Mouse (Mus musculus) ES-Bruce4 (cell line): ENCODE data around the gene A430078G23Rik. TPM values are rescaled to one million over a fixed set of nuclear protein-coding genes. Genes with fewer than 3 reads are reported as not detected.

ENCODE experiments used
- H3K27ac ChIP-seq: 2 replicates; pipeline ENCODE4 v1.5.1; 2012; ENCODE audit warnings: low read length, inconsistent platforms; ENCODE audit not compliant: insufficient read depth
- H3K27me3 ChIP-seq: 2 replicates; pipeline ENCODE4 v1.6.1; 2012; ENCODE audit warnings: mild to moderate bottlenecking, low read length, inconsistent platforms; ENCODE audit not compliant: control insufficient read depth, poor library complexity, insufficient read depth, severe bottlenecking
- H3K36me3 ChIP-seq: 2 replicates; pipeline ENCODE4 v1.6.1; 2012; ENCODE audit warnings: inconsistent platforms, mild to moderate bottlenecking, low read length, moderate library complexity; ENCODE audit not compliant: control insufficient read depth, poor library complexity, insufficient read depth, severe bottlenecking
- H3K4me1 ChIP-seq: one replicate; pipeline ENCODE4 v1.8.1; 2011; ENCODE audit warnings: low read length; ENCODE audit not compliant: control insufficient read depth, insufficient read depth
- H3K4me3 ChIP-seq: 2 replicates; pipeline ENCODE4 v1.5.1; 2011; ENCODE audit warnings: low read depth, mild to moderate bottlenecking, low read length
- H3K9ac ChIP-seq: 2 replicates; pipeline ENCODE4 v1.6.1; 2012; ENCODE audit warnings: low read depth, mild to moderate bottlenecking, inconsistent platforms; ENCODE audit not compliant: poor library complexity, severe bottlenecking
- H3K9me3 ChIP-seq: replicated peaks from 2 replicates; pipeline ENCODE4 v1.6.1; 2012; ENCODE audit warnings: mild to moderate bottlenecking, low read length, inconsistent platforms; ENCODE audit not compliant: control insufficient read depth, poor library complexity, insufficient read depth, severe bottlenecking
- CTCF ChIP-seq: IDR thresholded peaks from one replicate; pipeline ENCODE4 v1.8.1; 2011; ENCODE audit warnings: low read depth, low read length
- EP300 ChIP-seq: IDR thresholded peaks from 2 replicates; pipeline ENCODE4 v1.6.1; 2011; ENCODE audit warnings: low read depth, low read length; ENCODE audit not compliant: insufficient read depth
- POLR2A ChIP-seq: IDR thresholded peaks from one replicate; pipeline ENCODE4 v1.8.1; 2011; ENCODE audit warnings: low read length; ENCODE audit not compliant: insufficient read depth
- polyA plus RNA-seq: library from polyadenylated mRNA; stranded (reverse); fragments of >200 nt; gene quantifications from 2 replicates; pipeline ENCODE4 v1.2.4, GENCODE M21; 2011; ENCODE audit warnings: low read depth; ENCODE audit not compliant: missing spikeins, insufficient read depth, insufficient read length

Gene A430078G23Rik
- polyA plus RNA-seq, 1 experiment, result not detected

DNA sequence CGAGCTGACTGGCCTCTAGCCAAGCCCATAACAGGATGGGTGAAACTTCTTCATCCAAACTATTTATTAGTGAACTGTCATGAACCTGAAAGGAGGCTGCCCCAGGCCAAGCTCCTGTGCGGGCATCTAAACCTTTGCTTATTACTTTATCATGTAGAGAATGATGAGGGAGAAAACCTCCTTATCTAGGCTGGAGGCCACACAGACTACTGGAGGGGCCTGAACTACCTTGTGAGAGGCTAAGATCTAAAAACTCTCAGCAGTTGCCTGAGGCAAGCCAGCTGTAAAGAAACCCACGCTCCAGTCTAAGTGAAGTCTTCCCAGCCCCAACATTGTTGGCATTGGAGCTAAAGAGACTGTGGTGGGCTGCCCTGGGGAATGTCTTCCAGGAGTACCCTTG lies 54.2 kb downstream of the A430078G23Rik start:
- Histone ChIP-seq H3K4me3 (no peak overlapping the region), H3K4me1 (peaks cover 25% of the 10 kb centered on the region), H3K27ac (no peak overlapping the region), H3K27me3 (no peaks in the 10 kb centered on the region), H3K36me3 (peaks cover 31% of the 10 kb centered on the region), H3K9ac (no peak overlapping the region), H3K9me3 (no peaks in the 10 kb centered on the region)
- TF ChIP-seq CTCF, result no peak
- TF ChIP-seq POLR2A, result no peak
- TF ChIP-seq EP300, result no peak

DNA sequence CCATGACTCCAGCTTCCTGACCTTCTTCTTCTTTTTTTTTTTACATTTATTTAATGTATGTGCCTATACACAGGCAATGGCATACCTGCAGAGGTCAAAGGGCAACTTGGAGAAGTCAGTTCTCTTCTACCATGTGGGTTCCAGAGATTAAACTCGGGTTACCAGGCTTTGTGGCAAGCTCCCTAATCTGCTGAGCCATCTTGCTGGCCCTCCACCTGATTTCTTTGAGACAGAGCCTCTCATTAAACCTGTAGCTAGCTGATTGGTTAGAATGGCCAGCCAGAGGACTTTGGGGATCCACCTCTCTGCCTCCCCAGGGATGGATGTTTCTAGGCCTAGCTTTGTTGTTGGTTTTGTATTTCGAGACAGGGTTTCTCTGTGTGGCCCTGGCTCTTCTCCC lies 57.9 kb downstream of the A430078G23Rik start:
- Histone ChIP-seq H3K27ac (no peak overlapping the region), H3K9ac (no peak overlapping the region), H3K27me3 (no peaks in the 10 kb centered on the region), H3K36me3 (peaks cover 19% of the 10 kb centered on the region), H3K4me1 (peaks cover 29% of the 10 kb centered on the region), H3K4me3 (no peak overlapping the region), H3K9me3 (no peaks in the 10 kb centered on the region)
- TF ChIP-seq CTCF, result no peak
- no peak for TF ChIP-seq POLR2A
- TF ChIP-seq EP300, result no peak

DNA sequence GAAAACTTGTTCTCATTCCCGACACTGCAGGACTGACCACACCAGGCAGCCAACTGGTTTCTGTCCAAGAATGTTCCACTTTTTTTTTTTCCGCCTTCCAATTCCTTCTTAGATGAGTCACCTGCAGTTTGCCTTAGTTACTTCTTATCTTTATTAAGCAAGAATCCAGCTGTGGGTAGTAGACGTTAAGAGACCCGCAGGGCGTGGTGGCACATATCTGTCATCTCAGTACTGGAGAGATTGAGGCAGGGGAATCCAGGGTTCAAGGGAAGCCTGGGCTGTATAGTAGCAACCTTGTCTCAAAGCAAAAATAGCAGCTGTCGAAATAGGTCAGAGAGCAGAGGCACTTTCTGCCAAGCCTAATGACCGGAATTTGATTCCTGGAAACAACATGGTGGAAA lies 58.7 kb downstream of the A430078G23Rik start:
- TF ChIP-seq EP300, result no peak
- TF ChIP-seq POLR2A, result no peak
- TF ChIP-seq CTCF, result no peak
- no peaks in the 10 kb centered on the region for H3K9me3 ChIP-seq

DNA sequence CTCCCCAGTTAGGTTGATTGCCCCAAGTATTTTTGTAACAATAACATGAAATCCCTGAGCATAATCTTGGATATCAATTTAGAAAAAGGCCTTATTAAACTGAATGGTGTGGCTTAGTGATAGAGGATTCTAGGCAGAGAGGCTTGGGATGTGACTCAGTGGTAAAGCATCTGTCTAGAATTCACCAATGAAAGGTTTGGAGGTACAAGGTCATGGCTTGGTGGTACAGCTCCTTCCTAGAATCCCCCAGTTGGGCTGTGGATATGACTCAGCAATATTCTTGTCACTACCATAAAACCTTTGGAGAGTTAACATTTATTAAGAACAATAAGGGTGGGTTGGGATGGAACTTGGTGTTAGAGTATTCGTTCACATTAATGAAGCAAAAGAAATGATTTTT lies 59.6 kb downstream of the A430078G23Rik start:
- no peak overlapping the region for H3K27ac ChIP-seq
- H3K4me1 ChIP-seq, result peaks cover 26% of the 10 kb centered on the region
- peaks cover 14% of the 10 kb centered on the region for H3K36me3 ChIP-seq
- H3K4me3 ChIP-seq, result no peak overlapping the region
- no peak overlapping the region for H3K9ac ChIP-seq
- H3K27me3 ChIP-seq, result no peaks in the 10 kb centered on the region
- H3K9me3 ChIP-seq, result no peaks in the 10 kb centered on the region
- TF ChIP-seq CTCF (no peak), EP300 (no peak), POLR2A (no peak)

More for the DNA sequence above, 58.7 kb downstream of the A430078G23Rik start:
- Histone ChIP-seq H3K27ac (no peak overlapping the region), H3K27me3 (no peaks in the 10 kb centered on the region), H3K4me3 (no peak overlapping the region), H3K9ac (no peak overlapping the region), H3K4me1 (peaks cover 31% of the 10 kb centered on the region), H3K36me3 (peaks cover 18% of the 10 kb centered on the region)

DNA sequence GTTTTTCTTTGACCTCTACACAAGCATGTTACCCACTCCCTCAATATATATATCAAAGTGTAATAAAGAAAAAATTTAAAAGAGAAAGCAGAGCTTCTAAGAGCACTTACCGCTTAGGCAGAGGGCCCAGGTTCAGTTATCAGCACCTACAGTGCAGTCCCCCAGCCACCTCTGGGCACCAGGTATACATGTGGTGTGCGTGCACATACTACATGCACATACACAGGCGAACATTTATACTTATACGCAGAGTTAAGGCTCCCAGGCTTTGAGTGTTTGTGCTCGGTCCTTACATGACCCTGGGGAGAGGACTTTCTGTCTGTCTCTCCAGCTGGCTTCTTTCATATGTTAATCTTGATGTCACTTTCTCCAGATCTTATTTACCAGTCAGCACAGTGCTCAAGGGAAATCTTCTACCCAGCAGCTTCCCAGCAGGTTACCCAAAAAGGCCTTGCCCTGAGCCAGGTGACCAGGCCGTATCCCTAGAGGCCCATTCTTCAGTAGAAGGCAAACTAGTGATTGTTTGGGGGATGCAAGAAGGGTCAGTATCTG lies 61.5 kb downstream of the A430078G23Rik start:
- Histone ChIP-seq H3K27ac (0 out of 2 replicates have a peak overlapping the region, but pooled peaks have one; percentile 22), H3K4me1 (peaks cover 23% of the 10 kb centered on the region), H3K4me3 (no peak overlapping the region), H3K9ac (no peak overlapping the region), H3K27me3 (no peaks in the 10 kb centered on the region), H3K36me3 (peaks cover 9% of the 10 kb centered on the region), H3K9me3 (no peaks in the 10 kb centered on the region)
- TF ChIP-seq EP300 (peak; percentile 81), CTCF (no peak), POLR2A (no peak)

- Histone ChIP-seq H3K9me3 (no peaks in the 10 kb centered on the region), H3K36me3 (peaks cover 8% of the 10 kb centered on the region), H3K4me1 (peaks cover 24% of the 10 kb centered on the region), H3K27ac (0 out of 2 replicates have a peak overlapping the region, but pooled peaks have one; percentile 22), H3K27me3 (no peaks in the 10 kb centered on the region), H3K4me3 (no peak overlapping the region), H3K9ac (no peak overlapping the region)
- TF ChIP-seq CTCF (no peak), POLR2A (no peak)
Measured at GRCm38 (mm10) chr8:3415259-3415658, 62.0 kb downstream of the A430078G23Rik start.
